ENCODE assay signal across 8 mouse cellular contexts in genomic region chr1:144006542-144006941, GRCm38 (mm10). TPM values are rescaled to one million over a fixed set of nuclear protein-coding genes. Genes with fewer than 3 reads are reported as not detected.
DNase-seq lines count a peak whose midpoint lies in the region; ATAC-seq and TF ChIP-seq lines count a peak whose summit lies in the region.

No protein-coding gene starts in this region.

- no peaks in the 10 kb centered on the region for H3K27me3 ChIP-seq in forebrain, embryonic 10.5 days (ENCODE audit: poor library complexity, severe bottlenecking)
- H3K27me3 ChIP-seq in heart, embryonic 15.5 days = no peaks in the 10 kb centered on the region
- peaks cover 18% of the 10 kb centered on the region for H3K27me3 ChIP-seq in liver, embryonic 15.5 days
- H3K27me3 ChIP-seq in neural tube, embryonic 11.5 days (ENCODE audit: control insufficient read depth, insufficient read depth, low read length) = no peaks in the 10 kb centered on the region
- H3K27me3 ChIP-seq in testis, adult 2 months (ENCODE audit: control insufficient read depth, insufficient read depth, low read length) = no peaks in the 10 kb centered on the region

- H3K27ac ChIP-seq in forebrain, embryonic 10.5 days = peak overlapping the region; percentile 75
- H3K27ac ChIP-seq in heart, embryonic 15.5 days = peak overlapping the region; percentile 26; the same call in 1 of the 2 replicates
- no peak overlapping the region for H3K27ac ChIP-seq in liver, embryonic 15.5 days (replicated peaks)
- H3K27ac ChIP-seq in neural tube, embryonic 11.5 days (ENCODE audit: low read depth, low read length) = no peak overlapping the region
- no peak overlapping the region for H3K27ac ChIP-seq in testis, adult 2 months (ENCODE audit: control insufficient read depth, insufficient read depth, low read depth, low read length)

- peak overlapping the region; percentile 53 for H3K4me2 ChIP-seq in heart, embryonic 15.5 days
- H3K4me2 ChIP-seq in liver, embryonic 15.5 days = peak overlapping the region; percentile 53
- peak overlapping the region; percentile 20 for H3K4me2 ChIP-seq in neural tube, embryonic 11.5 days (ENCODE audit: low read depth)

- no peak overlapping the region for H3K9ac ChIP-seq in heart, embryonic 15.5 days
- H3K9ac ChIP-seq in liver, embryonic 15.5 days = no peak overlapping the region
- H3K9ac ChIP-seq in neural tube, embryonic 11.5 days (ENCODE audit: low read length) = no peak overlapping the region

- peak; percentile 91 for DNase-seq in CD4-positive, CD25-positive, alpha-beta regulatory T cell, adult 2 months (ENCODE audit: low read depth, low spot score)
- peak; percentile 88 for DNase-seq in brain, adult 2 months (ENCODE audit: low read depth, low spot score)
- peak; percentile 60 for DNase-seq in forebrain, embryonic 10.5 days (ENCODE audit: extremely low spot score, low spot score)
- DNase-seq in kidney, postnatal 25 days = peak; percentile 73 to 79
- peak; percentile 71 for DNase-seq in neural tube, embryonic 11.5 days (ENCODE audit: low spot score)

- H3K4me1 ChIP-seq in forebrain, embryonic 10.5 days = peaks cover 41% of the 10 kb centered on the region
- H3K4me1 ChIP-seq in heart, embryonic 15.5 days (replicated peaks) = peaks cover 8% of the 10 kb centered on the region
- peaks cover 13% of the 10 kb centered on the region for H3K4me1 ChIP-seq in liver, embryonic 15.5 days (replicated peaks)
- 0 out of 2 replicates have a peak, but pooled peaks cover 2% of the 10 kb centered on the region for H3K4me1 ChIP-seq in neural tube, embryonic 11.5 days (ENCODE audit: control insufficient read depth, insufficient read depth, low read length)
- peaks cover 7% of the 10 kb centered on the region for H3K4me1 ChIP-seq in testis, adult 2 months (ENCODE audit: control insufficient read depth, insufficient read depth, low read length)

- H3K9me3 ChIP-seq in forebrain, embryonic 10.5 days = no peaks in the 10 kb centered on the region
- no peaks in the 10 kb centered on the region for H3K9me3 ChIP-seq in heart, embryonic 15.5 days (replicated peaks)
- H3K9me3 ChIP-seq in liver, embryonic 15.5 days (replicated peaks) = no peaks in the 10 kb centered on the region
- no peaks in the 10 kb centered on the region for H3K9me3 ChIP-seq in neural tube, embryonic 11.5 days (ENCODE audit: control insufficient read depth, low read length)

- no peak for ATAC-seq in heart, embryonic 15.5 days (replicated peaks; ENCODE audit: insufficient number of reproducible peaks, insufficient read depth, low FRiP score, low read depth)
- no peak for ATAC-seq in liver, embryonic 15.5 days (ENCODE audit: insufficient read depth)
- ATAC-seq in neural tube, embryonic 11.5 days (ENCODE audit: insufficient read depth, low FRiP score, low TSS enrichment) = no peak; the same call in 1 of the 2 replicates

- WGBS in forebrain, embryonic 10.5 days = 6% methylated on average over 8 of the region's 8 CpGs
- 2% methylated on average over 8 of the region's 8 CpGs for WGBS in heart, embryonic 15.5 days
- under 1% methylated on average over 8 of the region's 8 CpGs for WGBS in liver, embryonic 15.5 days (ENCODE audit: insufficient replicate concordance)
- 8% methylated on average over 8 of the region's 8 CpGs for WGBS in neural tube, embryonic 11.5 days

- peak; percentile 55; the same call in 1 of the 2 replicates for TF ChIP-seq CTCF in testis, adult 2 months (IDR thresholded peaks at IDR 0.05; ENCODE audit: control insufficient read depth, insufficient read depth, insufficient replicate concordance, low read depth, low read length)

- H3K36me3 ChIP-seq in forebrain, embryonic 10.5 days (replicated peaks) = peaks cover 9% of the 10 kb centered on the region
- no peaks in the 10 kb centered on the region for H3K36me3 ChIP-seq in heart, embryonic 15.5 days
- H3K36me3 ChIP-seq in liver, embryonic 15.5 days (replicated peaks) = no peaks in the 10 kb centered on the region
- no peaks in the 10 kb centered on the region for H3K36me3 ChIP-seq in neural tube, embryonic 11.5 days (ENCODE audit: control insufficient read depth, insufficient read depth, low read length)
- no peaks in the 10 kb centered on the region for H3K36me3 ChIP-seq in testis, adult 2 months (ENCODE audit: control insufficient read depth, insufficient read depth, low read length)

- no peak for TF ChIP-seq POLR2A in testis, adult 2 months (IDR thresholded peaks at IDR 0.05; ENCODE audit: control insufficient read depth, low read depth, low read length)

- H3K4me3 ChIP-seq in forebrain, embryonic 10.5 days = peak overlapping the region; percentile 29
- peak overlapping the region; percentile 36 for H3K4me3 ChIP-seq in heart, embryonic 15.5 days
- H3K4me3 ChIP-seq in liver, embryonic 15.5 days (replicated peaks) = peak overlapping the region; percentile 18; the same call in 1 of the 2 replicates
- H3K4me3 ChIP-seq in neural tube, embryonic 11.5 days (ENCODE audit: low read depth, low read length) = no peak overlapping the region
- H3K4me3 ChIP-seq in testis, adult 2 months (ENCODE audit: control insufficient read depth, low read depth, low read length) = no peak overlapping the region; the same call in 1 of the 2 replicates

RNA-seq across cellular contexts. Expression of gene Rgs2, which starts 2.6 kb away (rescaled TPM):
- 30.9 and 34.2 TPM in 2 replicates for polyA plus RNA-seq in forebrain, embryonic 10.5 days (2016; fragmentation: Nextera tagmentation; extraction: Ambion mirVana)
- polyA plus RNA-seq in heart, embryonic 15.5 days (2015; fragmentation: Nextera tagmentation; extraction: Ambion mirVana) = 28.6 and 30.4 TPM in 2 replicates
- 9.4 and 12.0 TPM in 2 replicates for polyA plus RNA-seq in liver, embryonic 15.5 days (2015; fragmentation: Nextera tagmentation; extraction: Ambion mirVana)
- 53.3 and 57.7 TPM in 2 replicates for polyA plus RNA-seq in neural tube, embryonic 11.5 days (2014; fragmentation: Nextera tagmentation; extraction: Ambion mirVana)
- 2.1 and 2.8 TPM in 2 replicates for polyA plus RNA-seq in testis, adult 2 months (2012; rRNA removed)

Comparison
In these comparisons a context has a peak if more than half of its experiments do, and no peak if none do; other contexts are left out.
1. H3K27ac ChIP-seq: peak in forebrain, embryonic 10.5 days (single experiment) and heart, embryonic 15.5 days (single experiment); none in liver, embryonic 15.5 days (single experiment), neural tube, embryonic 11.5 days (single experiment) and testis, adult 2 months (single experiment).
2. H3K4me3 ChIP-seq: peak in forebrain, embryonic 10.5 days (single experiment), heart, embryonic 15.5 days (single experiment) and liver, embryonic 15.5 days (single experiment); none in neural tube, embryonic 11.5 days (single experiment) and testis, adult 2 months (single experiment).
3. Peak in every context shown above with its lines, with median percentiles within 50 percentile points of each other: DNase-seq and H3K4me2 ChIP-seq.